Mouse (Mus musculus): ENCODE data around the gene Ptpn5.

The Ptpn5 gene

DNA sequence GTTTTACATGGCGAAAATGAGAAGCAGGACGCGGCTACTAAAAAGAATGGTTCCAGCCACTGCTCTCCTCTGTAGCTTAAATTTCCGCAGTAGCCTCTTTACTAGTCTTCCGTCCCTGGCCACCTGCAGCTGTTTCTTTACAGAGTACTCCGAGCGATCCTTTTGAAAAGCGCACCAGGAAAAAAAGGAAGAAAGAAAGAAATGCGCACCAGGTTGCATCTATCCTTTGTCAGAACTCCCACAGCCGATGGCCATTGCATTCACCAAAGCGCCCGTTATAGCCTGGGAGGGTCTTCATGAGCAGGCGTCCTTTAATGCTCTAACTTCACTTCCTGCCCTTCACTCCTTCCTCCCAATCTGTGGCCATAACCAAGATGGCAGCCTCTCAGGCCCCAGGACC is at the start of gene Ptpn5:
Gene Ptpn5 (minus strand): TSS at position 354 of the 400 bp plus-strand sequence.
- TF ChIP-seq POU5F1 (IDR thresholded peaks at IDR 0.05; ENCODE audit: borderline replicate concordance, low read length) (no peak), CTCF (conservative IDR thresholded peaks at IDR 0.05; ENCODE audit: low read length) (no peak), NANOG (IDR thresholded peaks at IDR 0.05; ENCODE audit: borderline replicate concordance, low read length) (no peak)

DNA sequence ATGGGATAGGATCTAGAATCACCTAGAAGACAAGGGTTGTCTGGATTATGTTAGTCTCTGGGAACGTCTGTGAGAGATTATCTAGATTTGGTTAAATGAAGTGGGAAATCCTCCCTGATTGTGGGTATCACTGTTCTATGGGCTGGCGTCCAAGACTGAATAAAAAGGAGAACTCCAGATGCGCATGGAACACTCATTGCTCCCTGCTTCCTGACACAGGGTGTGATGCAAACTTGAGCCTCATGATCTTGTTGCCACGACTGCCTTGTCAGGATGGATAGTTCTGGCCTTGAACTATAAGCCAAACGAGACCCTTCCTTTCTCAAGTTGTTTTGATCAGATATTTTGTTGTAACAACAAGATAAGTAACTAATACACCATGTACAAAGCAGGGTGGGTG is 37.3 kb upstream of the Ptpn5 start:
- Histone ChIP-seq H3K9me3 (ENCODE audit: low read length) (0 out of 2 replicates have a peak, but pooled peaks cover 2% of the 10 kb centered on the region), H3K27me3 (ENCODE audit: insufficient read depth, low read length) (no peaks in the 10 kb centered on the region)

More for the DNA sequence above, at the start of gene Ptpn5:
- Histone ChIP-seq H3K4me1 (replicated peaks; ENCODE audit: low read depth, low read length) (peaks cover 26% of the 10 kb centered on the region), H3K4me3 (replicated peaks; ENCODE audit: low read length) (peak within 1 kb of the TSS; percentile 90), H3K9me3 (ENCODE audit: low read length) (0 out of 2 replicates have a peak, but pooled peaks cover 3% of the 10 kb centered on the region), H3K27me3 (ENCODE audit: insufficient read depth, low read length) (peaks cover 77% of the 10 kb centered on the region), H3K36me3 (ENCODE audit: insufficient read depth, low read length) (no peaks in the 10 kb centered on the region)

DNA sequence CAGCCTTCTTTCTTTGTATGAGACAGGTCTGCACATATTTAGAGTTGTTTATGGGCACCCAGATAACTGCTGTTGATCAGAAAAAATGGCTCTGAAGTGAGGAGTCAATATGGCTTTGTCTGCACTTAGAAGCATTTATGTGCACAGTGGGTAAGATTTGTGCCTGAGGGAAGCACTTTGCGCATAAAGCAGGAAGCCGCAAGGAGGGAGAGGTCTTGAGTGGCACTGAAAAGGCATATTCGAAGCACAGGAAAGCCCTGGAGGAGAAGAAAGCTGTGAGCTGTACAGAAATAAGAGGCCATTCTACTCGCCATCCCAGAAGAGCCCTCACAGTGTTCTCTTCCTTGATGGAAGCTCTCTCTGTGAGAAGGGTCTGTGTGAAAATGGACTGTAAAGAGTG is 31.5 kb upstream of the Ptpn5 start:
- 0 out of 2 replicates have a peak, but pooled peaks cover 3% of the 10 kb centered on the region for H3K27me3 ChIP-seq (ENCODE audit: insufficient read depth, low read length)
- H3K36me3 ChIP-seq (ENCODE audit: insufficient read depth, low read length), result no peaks in the 10 kb centered on the region
- peaks cover 7% of the 10 kb centered on the region for H3K4me1 ChIP-seq (replicated peaks; ENCODE audit: low read depth, low read length)
- no peak overlapping the region for H3K4me3 ChIP-seq (replicated peaks; ENCODE audit: low read length)
- TF ChIP-seq NANOG (IDR thresholded peaks at IDR 0.05; ENCODE audit: borderline replicate concordance, low read length), result no peak
- TF ChIP-seq CTCF (conservative IDR thresholded peaks at IDR 0.05; ENCODE audit: low read length), result no peak
- no peak for TF ChIP-seq POU5F1 (IDR thresholded peaks at IDR 0.05; ENCODE audit: borderline replicate concordance, low read length)
- H3K9me3 ChIP-seq (ENCODE audit: low read length), result peaks cover 9% of the 10 kb centered on the region; the same call in 1 of the 2 replicates

More for the DNA sequence above, 37.3 kb upstream of the Ptpn5 start:
- Histone ChIP-seq H3K4me1 (replicated peaks; ENCODE audit: low read depth, low read length) (no peaks in the 10 kb centered on the region), H3K36me3 (ENCODE audit: insufficient read depth, low read length) (no peaks in the 10 kb centered on the region), H3K4me3 (replicated peaks; ENCODE audit: low read length) (no peak overlapping the region)
- TF ChIP-seq CTCF (conservative IDR thresholded peaks at IDR 0.05; ENCODE audit: low read length), result no peak
- TF ChIP-seq NANOG (IDR thresholded peaks at IDR 0.05; ENCODE audit: borderline replicate concordance, low read length), result no peak
- no peak for TF ChIP-seq POU5F1 (IDR thresholded peaks at IDR 0.05; ENCODE audit: borderline replicate concordance, low read length)

DNA sequence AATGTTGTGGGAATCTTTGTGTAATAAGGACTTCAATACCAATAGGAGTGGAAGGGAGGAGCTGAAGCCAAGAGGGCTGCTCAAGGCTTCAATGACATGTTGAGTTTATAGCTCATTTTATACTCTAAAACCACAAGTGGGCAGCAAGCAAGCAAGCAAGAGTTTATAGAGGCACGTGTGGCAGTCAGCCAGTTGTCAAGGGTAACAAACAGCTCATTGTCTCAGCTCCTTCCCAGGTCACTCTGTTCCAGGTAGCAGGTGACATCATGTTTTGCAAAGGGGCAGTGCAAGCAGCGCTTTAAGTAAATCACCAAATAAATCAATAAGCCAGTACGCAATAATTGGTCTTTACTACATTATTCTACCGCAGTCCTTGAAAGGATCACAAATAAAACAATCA is 29.7 kb upstream of the Ptpn5 start:
- Histone ChIP-seq H3K27me3 (ENCODE audit: insufficient read depth, low read length) (0 out of 2 replicates have a peak, but pooled peaks cover 3% of the 10 kb centered on the region), H3K36me3 (ENCODE audit: insufficient read depth, low read length) (no peaks in the 10 kb centered on the region), H3K4me3 (replicated peaks; ENCODE audit: low read length) (no peak overlapping the region), H3K4me1 (replicated peaks; ENCODE audit: low read depth, low read length) (peaks cover 19% of the 10 kb centered on the region), H3K9me3 (ENCODE audit: low read length) (peaks cover 9% of the 10 kb centered on the region; the same call in 1 of the 2 replicates)
- TF ChIP-seq CTCF (conservative IDR thresholded peaks at IDR 0.05; ENCODE audit: low read length) (no peak), NANOG (IDR thresholded peaks at IDR 0.05; ENCODE audit: borderline replicate concordance, low read length) (no peak), POU5F1 (IDR thresholded peaks at IDR 0.05; ENCODE audit: borderline replicate concordance, low read length) (no peak)

DNA sequence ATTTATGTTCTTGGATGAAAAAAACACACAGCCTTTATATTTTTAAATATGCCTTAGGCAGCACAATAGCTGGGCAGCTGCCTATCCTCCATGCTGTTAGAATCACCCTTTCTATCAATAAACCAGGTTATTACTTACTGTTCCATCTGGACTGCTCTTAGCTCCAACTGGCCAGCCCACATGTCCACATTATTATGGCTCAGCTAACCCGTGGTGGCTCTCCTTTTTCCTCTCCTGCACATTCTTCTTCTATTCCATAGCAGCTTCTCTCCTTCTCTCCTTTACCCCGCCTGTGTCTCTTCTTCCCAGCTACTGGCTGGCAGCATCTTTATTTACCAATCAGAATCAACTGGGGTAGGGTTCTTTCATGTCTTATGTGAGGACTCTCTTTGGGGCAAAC is 25.0 kb upstream of the Ptpn5 start:
- no peaks in the 10 kb centered on the region for H3K36me3 ChIP-seq (ENCODE audit: insufficient read depth, low read length)
- TF ChIP-seq NANOG (IDR thresholded peaks at IDR 0.05; ENCODE audit: borderline replicate concordance, low read length) (no peak), CTCF (conservative IDR thresholded peaks at IDR 0.05; ENCODE audit: low read length) (no peak), POU5F1 (IDR thresholded peaks at IDR 0.05; ENCODE audit: borderline replicate concordance, low read length) (no peak)
- peaks cover 4% of the 10 kb centered on the region; the same call in 1 of the 2 replicates for H3K9me3 ChIP-seq (ENCODE audit: low read length)
- 0 out of 2 replicates have a peak, but pooled peaks cover 3% of the 10 kb centered on the region for H3K27me3 ChIP-seq (ENCODE audit: insufficient read depth, low read length)
- H3K4me1 ChIP-seq (replicated peaks; ENCODE audit: low read depth, low read length), result peaks cover 21% of the 10 kb centered on the region
- H3K4me3 ChIP-seq (replicated peaks; ENCODE audit: low read length), result no peak overlapping the region

DNA sequence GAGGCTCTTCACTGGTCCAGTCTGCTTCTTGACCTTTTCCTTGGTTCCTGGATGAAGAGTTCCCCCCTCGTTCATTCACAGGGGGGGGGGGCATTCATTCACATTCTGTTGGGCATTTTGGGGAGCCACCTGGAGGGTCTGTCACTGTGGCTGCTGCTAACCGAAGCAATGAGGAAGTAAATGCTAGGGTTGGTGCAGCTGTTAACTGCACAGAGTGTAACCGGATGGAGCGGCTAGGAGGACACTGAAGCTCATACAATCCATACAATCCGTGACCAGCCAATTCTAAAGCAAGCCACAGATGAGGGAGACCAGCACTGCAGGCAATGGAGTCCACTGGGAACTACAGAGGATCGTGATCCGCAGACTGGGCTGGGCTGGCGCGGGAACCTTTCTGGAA is 24.3 kb upstream of the Ptpn5 start:
- peaks cover 2% of the 10 kb centered on the region; the same call in 1 of the 2 replicates for H3K27me3 ChIP-seq (ENCODE audit: insufficient read depth, low read length)
- peaks cover 4% of the 10 kb centered on the region; the same call in 1 of the 2 replicates for H3K9me3 ChIP-seq (ENCODE audit: low read length)
- no peak overlapping the region for H3K4me3 ChIP-seq (replicated peaks; ENCODE audit: low read length)
- TF ChIP-seq NANOG (IDR thresholded peaks at IDR 0.05; ENCODE audit: borderline replicate concordance, low read length), result no peak
- TF ChIP-seq CTCF (conservative IDR thresholded peaks at IDR 0.05; ENCODE audit: low read length), result no peak
- TF ChIP-seq POU5F1 (IDR thresholded peaks at IDR 0.05; ENCODE audit: borderline replicate concordance, low read length), result no peak
- H3K36me3 ChIP-seq (ENCODE audit: insufficient read depth, low read length), result no peaks in the 10 kb centered on the region
- H3K4me1 ChIP-seq (replicated peaks; ENCODE audit: low read depth, low read length), result peaks cover 21% of the 10 kb centered on the region

DNA sequence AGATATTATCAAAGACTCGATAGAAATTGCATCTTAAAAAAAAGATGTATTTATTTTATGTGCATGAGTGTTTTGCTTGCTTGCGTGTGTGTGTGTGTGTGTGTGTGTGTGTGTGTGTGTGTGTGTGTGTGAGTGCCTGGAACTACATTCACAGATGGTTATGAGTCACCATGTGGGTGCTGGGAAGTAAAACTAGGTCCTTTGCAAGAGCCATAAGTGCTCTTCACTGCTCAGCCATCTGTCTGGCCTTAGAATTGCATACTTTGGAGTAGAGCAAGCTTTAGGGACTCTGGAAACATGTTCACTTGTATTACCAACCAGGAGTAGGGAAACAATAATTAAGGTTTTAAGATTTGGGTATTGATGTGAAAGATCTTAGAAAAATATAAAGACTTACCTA is 22.4 kb upstream of the Ptpn5 start:
- H3K9me3 ChIP-seq (ENCODE audit: low read length), result peaks cover 4% of the 10 kb centered on the region; the same call in 1 of the 2 replicates
- H3K36me3 ChIP-seq (ENCODE audit: insufficient read depth, low read length), result no peaks in the 10 kb centered on the region
- peaks cover 4% of the 10 kb centered on the region; the same call in 1 of the 2 replicates for H3K27me3 ChIP-seq (ENCODE audit: insufficient read depth, low read length)
- no peak overlapping the region for H3K4me3 ChIP-seq (replicated peaks; ENCODE audit: low read length)
- peaks cover 21% of the 10 kb centered on the region for H3K4me1 ChIP-seq (replicated peaks; ENCODE audit: low read depth, low read length)
- TF ChIP-seq CTCF (conservative IDR thresholded peaks at IDR 0.05; ENCODE audit: low read length) (no peak), NANOG (IDR thresholded peaks at IDR 0.05; ENCODE audit: borderline replicate concordance, low read length) (no peak), POU5F1 (IDR thresholded peaks at IDR 0.05; ENCODE audit: borderline replicate concordance, low read length) (no peak)

DNA sequence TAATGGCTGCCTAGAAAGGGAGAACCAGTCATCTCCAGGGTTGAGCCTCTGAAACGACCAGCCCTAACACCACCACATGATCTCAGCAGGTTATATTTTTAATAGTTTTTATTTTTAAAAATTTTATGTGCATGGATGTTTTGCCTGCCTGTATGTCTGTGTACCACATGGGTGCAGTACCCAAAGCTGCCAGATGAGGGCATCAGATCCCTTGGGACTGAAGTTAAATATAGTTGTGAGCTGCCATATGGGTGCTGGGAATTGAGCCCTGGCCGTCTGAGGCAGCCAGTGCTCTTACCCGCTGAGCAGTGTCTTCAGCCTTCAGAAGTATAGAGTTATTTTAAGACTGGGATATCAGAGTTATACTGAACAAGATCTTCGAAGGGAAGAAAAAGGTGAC is 21.9 kb upstream of the Ptpn5 start:
- no peak for TF ChIP-seq POU5F1 (IDR thresholded peaks at IDR 0.05; ENCODE audit: borderline replicate concordance, low read length)
- TF ChIP-seq NANOG (IDR thresholded peaks at IDR 0.05; ENCODE audit: borderline replicate concordance, low read length), result no peak
- TF ChIP-seq CTCF (conservative IDR thresholded peaks at IDR 0.05; ENCODE audit: low read length), result peak; percentile 62
- Histone ChIP-seq H3K4me3 (replicated peaks; ENCODE audit: low read length) (no peak overlapping the region), H3K9me3 (ENCODE audit: low read length) (peaks cover under 1% of the 10 kb centered on the region; the same call in 1 of the 2 replicates), H3K27me3 (ENCODE audit: insufficient read depth, low read length) (peaks cover 4% of the 10 kb centered on the region; the same call in 1 of the 2 replicates), H3K4me1 (replicated peaks; ENCODE audit: low read depth, low read length) (peaks cover 18% of the 10 kb centered on the region), H3K36me3 (ENCODE audit: insufficient read depth, low read length) (no peaks in the 10 kb centered on the region)

Measured in E14TG2a.4 (cell line).